Mouse (Mus musculus): Measurements from ENCODE around the gene Vmn1r168.
"Not testable (repeated sequence)": the region's sequence is repeated elsewhere in the genome, so short reads cannot be mapped to it uniquely, and the experiment has no call there.

GRCm38 (mm10) chr7:23575226-23575625, 35.7 kb downstream of the Vmn1r168 start, which contains the start of gene Vmn1r169:
- not testable (repeated sequence) for TF ChIP-seq CTCF (IDR thresholded peaks at IDR 0.05; ENCODE audit: low read depth); EP300 (optimal IDR thresholded peaks at IDR 0.05)
